9 mouse cellular contexts compared by ENCODE assay signal in genomic region chr4:98789861-98790311, GRCm38 (mm10). TPM values are rescaled to one million over a fixed set of nuclear protein-coding genes. Genes with fewer than 3 reads are reported as not detected.
A peak's percentile ranks its signal among the peaks of the same experiment; 100 is the strongest.
DNase-seq lines count a peak whose midpoint lies in the region; ATAC-seq and TF ChIP-seq lines count a peak whose summit lies in the region.
"Had no signal": no experiment of that assay in that cellular context is flagged by ENCODE, and none has a peak within 500 bp of the region (broad histone marks: within the 10 kb centered on the region; RNA-seq: fewer than 3 reads in every experiment).

No protein-coding gene starts in this region.

- H3K79me2 ChIP-seq in heart, adult 2 months (replicated peaks; ENCODE audit: control insufficient read depth, insufficient read depth, low read length) = no peaks in the 10 kb centered on the region

- TF ChIP-seq EP300 in heart, adult 2 months (IDR thresholded peaks at IDR 0.05; ENCODE audit: insufficient read depth, low read depth, low read length) = no peak

- H3K9ac ChIP-seq in heart, adult 2 months (ENCODE audit: low read depth, low read length) = no peak overlapping the region
- peak overlapping the region; percentile 21; the same call in 1 of the 2 replicates for H3K9ac ChIP-seq in forebrain, embryonic 12.5 days
- no peak overlapping the region for H3K9ac ChIP-seq in kidney, embryonic 14.5 days (ENCODE audit: low read depth, low read length)

- H3K4me2 ChIP-seq in forebrain, embryonic 12.5 days = peak overlapping the region; percentile 50
- H3K4me2 ChIP-seq in kidney, embryonic 14.5 days (replicated peaks; ENCODE audit: low read depth, low read length) = peak overlapping the region; percentile 30

- intact Hi-C loops in heart, adult 2 months (cut with DNase I) = no loop called here
- intact Hi-C loops in heart, postnatal 25 days (cut with DNase I) = no loop called here
- intact Hi-C loops in left cerebral cortex, postnatal 4 days (cut with DNase I) = no loop called here

- 0 out of 2 replicates have a peak overlapping the region, but pooled peaks have one; percentile 24 for H3K4me3 ChIP-seq in heart, adult 2 months
- H3K4me3 ChIP-seq in forebrain, embryonic 12.5 days (replicated peaks) = peak overlapping the region; percentile 29
- H3K4me3 ChIP-seq in kidney, embryonic 14.5 days (ENCODE audit: low read length) = peak overlapping the region; percentile 18; the same call in 1 of the 2 replicates

- no peak overlapping the region for H3K27ac ChIP-seq in heart, adult 2 months
- peak overlapping the region; percentile 46; the same call in 1 of the 2 replicates for H3K27ac ChIP-seq in forebrain, embryonic 12.5 days
- H3K27ac ChIP-seq in kidney, embryonic 14.5 days (ENCODE audit: low read depth, low read length) = peak overlapping the region; percentile 56; the same call in 1 of the 2 replicates

- no peaks in the 10 kb centered on the region for H3K36me3 ChIP-seq in heart, adult 2 months (ENCODE audit: control insufficient read depth, insufficient read depth, low read length)
- H3K36me3 ChIP-seq in forebrain, embryonic 12.5 days (replicated peaks) = no peaks in the 10 kb centered on the region
- no peaks in the 10 kb centered on the region for H3K36me3 ChIP-seq in kidney, embryonic 14.5 days (ENCODE audit: control insufficient read depth, insufficient read depth, low read length)

- WGBS in heart, adult 2 months = 4% methylated on average over 10 of the region's 10 CpGs
- 7% methylated on average over 10 of the region's 10 CpGs for WGBS in forebrain, embryonic 12.5 days
- WGBS in kidney, embryonic 14.5 days = 1% methylated on average over 10 of the region's 10 CpGs

- H3K4me1 ChIP-seq in heart, adult 2 months (ENCODE audit: control insufficient read depth, insufficient read depth, low read length) = no peaks in the 10 kb centered on the region
- H3K4me1 ChIP-seq in forebrain, embryonic 12.5 days = peaks cover 29% of the 10 kb centered on the region
- no peaks in the 10 kb centered on the region; the same call in 1 of the 2 replicates for H3K4me1 ChIP-seq in kidney, embryonic 14.5 days (ENCODE audit: control insufficient read depth, insufficient read depth, low read length)

- TF ChIP-seq CTCF in heart, adult 2 months (IDR thresholded peaks at IDR 0.05) = no peak

- H3K27me3 ChIP-seq in heart, adult 2 months (ENCODE audit: control insufficient read depth, insufficient read depth, low read length) = no peaks in the 10 kb centered on the region
- H3K27me3 ChIP-seq in forebrain, embryonic 12.5 days = peaks cover 6% of the 10 kb centered on the region; the same call in 1 of the 2 replicates
- H3K27me3 ChIP-seq in kidney, embryonic 14.5 days (ENCODE audit: control insufficient read depth, insufficient read depth, low read length) = no peaks in the 10 kb centered on the region

- H3K9me3 ChIP-seq in forebrain, embryonic 12.5 days = no peaks in the 10 kb centered on the region
- H3K9me3 ChIP-seq in kidney, embryonic 14.5 days (ENCODE audit: control insufficient read depth, low read length) = no peaks in the 10 kb centered on the region

- DNase-seq in heart, adult 2 months = no peak
- DNase-seq in heart, postnatal 25 days (ENCODE audit: low spot score) = no peak
- DNase-seq in lung, postnatal 36 days = peak; percentile 45
- DNase-seq in spleen, postnatal 4 days (ENCODE audit: low spot score in 2 of 2) = no peak
- DNase-seq in left cerebral cortex, postnatal 4 days = no peak
- no peak for DNase-seq in cerebellum, adult 18-20 months

- ATAC-seq in forebrain, embryonic 12.5 days (ENCODE audit: low FRiP score) = 0 out of 2 replicates have a peak, but pooled peaks have one; percentile 20
- ATAC-seq in kidney, embryonic 14.5 days (ENCODE audit: low FRiP score, low TSS enrichment) = peak; percentile 73

- no peak for TF ChIP-seq POLR2A in heart, adult 2 months (IDR thresholded peaks at IDR 0.05; ENCODE audit: insufficient read depth, low read depth, low read length)

RNA-seq across cellular contexts. Expression of gene Kank4, which starts 27.5 kb away (rescaled TPM):
- total RNA-seq in heart, adult 2 months (2021) = under 1 TPM; 0.50 to 0.84 TPM
- 0.51 and 1.2 TPM in 2 replicates for polyA plus RNA-seq in heart, adult 2 months (2012; rRNA removed)
- total RNA-seq in heart, postnatal 25 days (2021) = under 1 TPM; 0.52 to 0.61 TPM
- 0.60 and 0.82 TPM in 2 replicates for polyA plus RNA-seq in forebrain, embryonic 12.5 days (2016; fragmentation: Nextera tagmentation; extraction: Ambion mirVana)
- 2.7 and 3.5 TPM in 2 replicates for polyA plus RNA-seq in kidney, embryonic 14.5 days (2014; fragmentation: Nextera tagmentation; extraction: Ambion mirVana)
- 1 to 10 TPM; 2.0 to 2.3 TPM for total RNA-seq in left cerebral cortex, postnatal 4 days (2021)
- polyA plus RNA-seq: C2C12 had no signal

RNA-seq across cellular contexts. Expression of gene I0C0044D17Rik, which starts 33.8 kb away (rescaled TPM):
- total RNA-seq in heart, adult 2 months (2021) = not detected
- not detected in 2 replicates for polyA plus RNA-seq in heart, adult 2 months (2012; rRNA removed)
- not detected for total RNA-seq in heart, postnatal 25 days (2021)
- polyA plus RNA-seq in forebrain, embryonic 12.5 days (2016; fragmentation: Nextera tagmentation; extraction: Ambion mirVana) = not detected in 2 replicates
- polyA plus RNA-seq in kidney, embryonic 14.5 days (2014; fragmentation: Nextera tagmentation; extraction: Ambion mirVana) = not detected in 2 replicates
- total RNA-seq in left cerebral cortex, postnatal 4 days (2021) = not detected
- polyA plus RNA-seq: C2C12 had no signal
